Mouse (Mus musculus): ENCODE results near the gene Klf12. TPM values are rescaled to one million over a fixed set of nuclear protein-coding genes. Genes with fewer than 3 reads are reported as not detected.

Klf12 gene
- polyA plus RNA-seq, 1 experiment, result 20.9 TPM

GRCm38 (mm10) chr14:100228120-100228519 is 56.4 kb downstream of the Klf12 start:
- 96% methylated on average over 6 of the region's 6 CpGs for WGBS
- DNase-seq, result no peak
- no peak for TF ChIP-seq POLR2A (IDR thresholded peaks at IDR 0.05; ENCODE audit: borderline replicate concordance, insufficient read depth, low read length)
- no peak for TF ChIP-seq CTCF (IDR thresholded peaks at IDR 0.05; ENCODE audit: borderline replicate concordance, insufficient read depth, low read depth, low read length)

GRCm38 (mm10) chr14:100227717-100228116 is 56.8 kb downstream of the Klf12 start:
- WGBS, result 98% methylated on average over 6 of the region's 6 CpGs
- no peaks in the 10 kb centered on the region for H3K4me1 ChIP-seq (ENCODE audit: control insufficient read depth, insufficient read depth, low read length)

More at GRCm38 (mm10) chr14:100228120-100228519, 56.4 kb downstream of the Klf12 start:
- Histone ChIP-seq H3K4me1 (ENCODE audit: control insufficient read depth, insufficient read depth, low read length) (no peaks in the 10 kb centered on the region), H3K27ac (ENCODE audit: insufficient read depth, low read length) (no peak overlapping the region), H3K27me3 (ENCODE audit: control insufficient read depth, insufficient read depth, low read length) (no peaks in the 10 kb centered on the region), H3K4me3 (replicated peaks; ENCODE audit: insufficient read depth, low read depth, low read length) (no peak overlapping the region)

GRCm38 (mm10) chr14:100224151-100224550 is 60.3 kb downstream of the Klf12 start:
- TF ChIP-seq CTCF (IDR thresholded peaks at IDR 0.05; ENCODE audit: borderline replicate concordance, insufficient read depth, low read depth, low read length) (no peak), POLR2A (IDR thresholded peaks at IDR 0.05; ENCODE audit: borderline replicate concordance, insufficient read depth, low read length) (no peak)
- Histone ChIP-seq H3K27me3 (ENCODE audit: control insufficient read depth, insufficient read depth, low read length) (no peaks in the 10 kb centered on the region), H3K27ac (ENCODE audit: insufficient read depth, low read length) (no peak overlapping the region), H3K4me3 (replicated peaks; ENCODE audit: insufficient read depth, low read depth, low read length) (no peak overlapping the region), H3K4me1 (ENCODE audit: control insufficient read depth, insufficient read depth, low read length) (no peaks in the 10 kb centered on the region)
- no peak for DNase-seq
- 73% methylated on average over 4 of the region's 4 CpGs for WGBS

More at GRCm38 (mm10) chr14:100227717-100228116, 56.8 kb downstream of the Klf12 start:
- Histone ChIP-seq H3K4me3 (replicated peaks; ENCODE audit: insufficient read depth, low read depth, low read length) (no peak overlapping the region), H3K27ac (ENCODE audit: insufficient read depth, low read length) (no peak overlapping the region), H3K27me3 (ENCODE audit: control insufficient read depth, insufficient read depth, low read length) (no peaks in the 10 kb centered on the region)
- TF ChIP-seq POLR2A (IDR thresholded peaks at IDR 0.05; ENCODE audit: borderline replicate concordance, insufficient read depth, low read length) (no peak), CTCF (IDR thresholded peaks at IDR 0.05; ENCODE audit: borderline replicate concordance, insufficient read depth, low read depth, low read length) (no peak)
- no peak for DNase-seq

- 89% methylated on average over 4 of the region's 4 CpGs for WGBS
- Histone ChIP-seq H3K27ac (ENCODE audit: insufficient read depth, low read length) (no peak overlapping the region), H3K4me1 (ENCODE audit: control insufficient read depth, insufficient read depth, low read length) (no peaks in the 10 kb centered on the region), H3K27me3 (ENCODE audit: control insufficient read depth, insufficient read depth, low read length) (no peaks in the 10 kb centered on the region), H3K4me3 (replicated peaks; ENCODE audit: insufficient read depth, low read depth, low read length) (no peak overlapping the region)
- DNase-seq, result no peak
- TF ChIP-seq CTCF (IDR thresholded peaks at IDR 0.05; ENCODE audit: borderline replicate concordance, insufficient read depth, low read depth, low read length), result no peak
- no peak for TF ChIP-seq POLR2A (IDR thresholded peaks at IDR 0.05; ENCODE audit: borderline replicate concordance, insufficient read depth, low read length)
Observed at GRCm38 (mm10) chr14:100222260-100222659, 62.2 kb downstream of the Klf12 start.

GRCm38 (mm10) chr14:100215213-100215785 is 69.2 kb downstream of the Klf12 start:
- H3K27me3 ChIP-seq (ENCODE audit: control insufficient read depth, insufficient read depth, low read length), result no peaks in the 10 kb centered on the region
- peaks cover 7% of the 10 kb centered on the region for H3K4me1 ChIP-seq (ENCODE audit: control insufficient read depth, insufficient read depth, low read length)
- 81% methylated on average over 4 of the region's 4 CpGs for WGBS
- no peak overlapping the region for H3K27ac ChIP-seq (ENCODE audit: insufficient read depth, low read length)
- no peak overlapping the region for H3K4me3 ChIP-seq (replicated peaks; ENCODE audit: insufficient read depth, low read depth, low read length)
- TF ChIP-seq CTCF (IDR thresholded peaks at IDR 0.05; ENCODE audit: borderline replicate concordance, insufficient read depth, low read depth, low read length) (no peak), POLR2A (IDR thresholded peaks at IDR 0.05; ENCODE audit: borderline replicate concordance, insufficient read depth, low read length) (no peak)
- no peak for DNase-seq

- DNase-seq, result no peak
- Histone ChIP-seq H3K27ac (ENCODE audit: insufficient read depth, low read length) (no peak overlapping the region), H3K4me1 (ENCODE audit: control insufficient read depth, insufficient read depth, low read length) (peaks cover 7% of the 10 kb centered on the region), H3K4me3 (replicated peaks; ENCODE audit: insufficient read depth, low read depth, low read length) (no peak overlapping the region), H3K27me3 (ENCODE audit: control insufficient read depth, insufficient read depth, low read length) (no peaks in the 10 kb centered on the region)
- TF ChIP-seq POLR2A (IDR thresholded peaks at IDR 0.05; ENCODE audit: borderline replicate concordance, insufficient read depth, low read length) (no peak), CTCF (IDR thresholded peaks at IDR 0.05; ENCODE audit: borderline replicate concordance, insufficient read depth, low read depth, low read length) (no peak)
- WGBS, result 85% methylated on average over 7 of the region's 7 CpGs
Observed at GRCm38 (mm10) chr14:100213066-100213465, 71.4 kb downstream of the Klf12 start.

GRCm38 (mm10) chr14:100211826-100212117 is 72.7 kb downstream of the Klf12 start:
- no peak for TF ChIP-seq CTCF (IDR thresholded peaks at IDR 0.05; ENCODE audit: borderline replicate concordance, insufficient read depth, low read depth, low read length)
- no peak for TF ChIP-seq POLR2A (IDR thresholded peaks at IDR 0.05; ENCODE audit: borderline replicate concordance, insufficient read depth, low read length)
- H3K4me1 ChIP-seq (ENCODE audit: control insufficient read depth, insufficient read depth, low read length), result peaks cover 7% of the 10 kb centered on the region
- 95% methylated on average over 4 of the region's 4 CpGs for WGBS
- no peaks in the 10 kb centered on the region for H3K27me3 ChIP-seq (ENCODE audit: control insufficient read depth, insufficient read depth, low read length)
- H3K27ac ChIP-seq (ENCODE audit: insufficient read depth, low read length), result no peak overlapping the region
- no peak overlapping the region for H3K4me3 ChIP-seq (replicated peaks; ENCODE audit: insufficient read depth, low read depth, low read length)
- DNase-seq, result no peak

GRCm38 (mm10) chr14:100211036-100211825 is 73.2 kb downstream of the Klf12 start:
- peak overlapping the region; percentile 66; the same call in 1 of the 2 replicates for H3K27ac ChIP-seq (ENCODE audit: insufficient read depth, low read length)
- DNase-seq, result peak; percentile 78 to 88
- no peak for TF ChIP-seq POLR2A (IDR thresholded peaks at IDR 0.05; ENCODE audit: borderline replicate concordance, insufficient read depth, low read length)
- no peak for TF ChIP-seq CTCF (IDR thresholded peaks at IDR 0.05; ENCODE audit: borderline replicate concordance, insufficient read depth, low read depth, low read length)
- no peaks in the 10 kb centered on the region for H3K27me3 ChIP-seq (ENCODE audit: control insufficient read depth, insufficient read depth, low read length)
- H3K4me3 ChIP-seq (replicated peaks; ENCODE audit: insufficient read depth, low read depth, low read length), result peak overlapping the region; percentile 43
- 18% methylated on average over 11 of the region's 11 CpGs for WGBS
- peaks cover 7% of the 10 kb centered on the region for H3K4me1 ChIP-seq (ENCODE audit: control insufficient read depth, insufficient read depth, low read length)
